Mouse (Mus musculus) lung, adult 2 months (tissue): ENCODE data around the gene Adssl1.

ENCODE experiments used
- CTCF ChIP-seq: fragments of 200-500 bp; IDR thresholded peaks from 2 replicates; pipeline ENCODE4 v1.5.1; 2011; ENCODE audit warnings: mild to moderate bottlenecking, low read length, control low read depth; ENCODE audit not compliant: insufficient read depth
- POLR2A ChIP-seq: fragments of 200-500 bp; IDR thresholded peaks from 2 replicates; pipeline ENCODE4 v1.6.1; 2011; ENCODE audit warnings: low read depth, mild to moderate bottlenecking, control low read depth, low read length, borderline replicate concordance; ENCODE audit errors: extremely low read depth

DNA sequence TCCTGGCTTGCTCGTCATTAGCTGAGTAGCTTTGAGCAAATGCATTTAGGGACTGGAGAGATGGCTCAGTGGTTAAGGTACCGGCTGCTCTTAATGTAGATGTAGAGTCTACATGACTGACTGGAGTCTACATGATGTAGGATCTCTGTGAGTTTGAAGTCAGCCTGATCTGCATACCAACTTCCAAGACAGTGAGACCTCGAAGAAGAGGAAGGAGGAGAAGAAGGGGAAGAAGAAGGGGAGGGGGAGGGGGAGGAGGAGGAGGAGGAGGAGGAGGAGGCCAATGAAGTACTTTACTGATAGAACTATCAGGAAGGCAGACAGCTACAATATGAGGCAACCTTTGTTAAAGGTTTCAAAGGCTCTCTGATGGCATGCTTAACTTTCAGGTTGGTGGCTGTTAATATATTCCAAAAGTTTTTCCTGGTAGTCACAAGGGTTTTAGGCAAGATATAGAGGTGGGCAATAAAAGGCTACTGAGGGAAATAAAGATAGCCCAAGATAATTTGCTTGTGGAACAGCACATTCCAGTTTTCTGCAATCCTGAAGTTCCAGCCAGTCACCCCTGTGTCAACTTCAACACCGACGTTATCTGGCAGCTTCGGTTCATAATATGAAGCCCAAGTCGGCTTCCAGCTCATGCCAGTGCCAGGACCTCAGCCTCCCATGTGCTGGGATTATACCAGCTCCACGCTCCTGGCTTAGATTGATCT, 44.4 kb upstream of the Adssl1 start:
- no peak for TF ChIP-seq POLR2A
- no peak for TF ChIP-seq CTCF
